Mouse (Mus musculus) forebrain, postnatal 0 days (tissue): ENCODE data around the gene Bok. TPM values are rescaled to one million over a fixed set of nuclear protein-coding genes. Genes with fewer than 3 reads are reported as not detected.

ENCODE experiments used
- ATAC-seq: fragments of 200-750 bp; cut with Nextera tagmentation; 2 replicates; pipeline ENCODE4 v1.8.0; 2017; ENCODE audit warnings: mild to moderate bottlenecking, moderate library complexity
- DNase-seq: peaks from one replicate; pipeline ENCODE4 v3.0.0-alpha.2; 2015
- H3K27ac ChIP-seq: fragments of 300-500 bp; sonication (generic); 2 replicates; pipeline ENCODE4 v1.5.1; 2014; ENCODE audit warnings: low read depth, mild to moderate bottlenecking, antibody characterized with exemption, low read length, moderate library complexity, mixed read lengths
- H3K27me3 ChIP-seq: fragments of 300-500 bp; sonication (generic); 2 replicates; pipeline ENCODE4 v1.6.1; 2014; ENCODE audit warnings: mild to moderate bottlenecking, low read length, mixed read lengths; ENCODE audit not compliant: insufficient read depth
- H3K36me3 ChIP-seq: fragments of 300-500 bp; sonication (generic); 2 replicates; pipeline ENCODE4 v1.6.1; 2014; ENCODE audit warnings: mild to moderate bottlenecking, moderate library complexity; ENCODE audit not compliant: insufficient read depth
- H3K4me1 ChIP-seq: fragments of 300-500 bp; sonication (generic); 2 replicates; pipeline ENCODE4 v1.6.1; 2014; ENCODE audit warnings: antibody characterized with exemption; ENCODE audit not compliant: insufficient read depth
- H3K4me2 ChIP-seq: fragments of 300-500 bp; sonication (generic); 2 replicates; pipeline ENCODE4 v1.6.1; 2014; ENCODE audit warnings: low read depth, mild to moderate bottlenecking, moderate library complexity
- H3K4me3 ChIP-seq: fragments of 300-500 bp; sonication (generic); 2 replicates; pipeline ENCODE4 v1.5.1; 2014; ENCODE audit warnings: low read depth, low read length, mixed read lengths
- H3K9ac ChIP-seq: fragments of 300-500 bp; sonication (generic); 2 replicates; pipeline ENCODE4 v1.6.1; 2014; ENCODE audit warnings: mild to moderate bottlenecking
- H3K9me3 ChIP-seq: fragments of 300-500 bp; sonication (generic); 2 replicates; pipeline ENCODE4 v1.6.1; 2016; ENCODE audit warnings: low read length
- CTCF ChIP-seq: sonication (generic); IDR thresholded peaks from 2 replicates; pipeline ENCODE4 v1.5.1; 2016; ENCODE audit warnings: antibody characterized with exemption, control low read depth, low read depth
- WGBS: fragments of 180-500 bp; shearing (Covaris S2); extraction: QIAGEN DNeasy Blood & Tissue Kit; methylation state at CpG from one replicate; pipeline ENCODE4 v1.1.7; 2014; 5-methylcytosine and 5-hydroxymethylcytosine counted together
- polyA plus RNA-seq: library from polyadenylated mRNA; unstranded; fragments of >200 nt; fragmentation: Nextera tagmentation; extraction: Ambion mirVana; gene quantifications from 2 replicates; pipeline ENCODE4 v1.2.1, GENCODE M21; 2015
- total RNA-seq: library from RNA; depleted of rRNA; stranded (reverse); fragments of >200 nt; gene quantifications from 2 replicates; pipeline ENCODE4 v1.2.3, GENCODE M21; 2014

Bok gene
- total and polyA plus RNA-seq, 2 experiments from 2014 or later, result 94.6 to 113 TPM

DNA sequence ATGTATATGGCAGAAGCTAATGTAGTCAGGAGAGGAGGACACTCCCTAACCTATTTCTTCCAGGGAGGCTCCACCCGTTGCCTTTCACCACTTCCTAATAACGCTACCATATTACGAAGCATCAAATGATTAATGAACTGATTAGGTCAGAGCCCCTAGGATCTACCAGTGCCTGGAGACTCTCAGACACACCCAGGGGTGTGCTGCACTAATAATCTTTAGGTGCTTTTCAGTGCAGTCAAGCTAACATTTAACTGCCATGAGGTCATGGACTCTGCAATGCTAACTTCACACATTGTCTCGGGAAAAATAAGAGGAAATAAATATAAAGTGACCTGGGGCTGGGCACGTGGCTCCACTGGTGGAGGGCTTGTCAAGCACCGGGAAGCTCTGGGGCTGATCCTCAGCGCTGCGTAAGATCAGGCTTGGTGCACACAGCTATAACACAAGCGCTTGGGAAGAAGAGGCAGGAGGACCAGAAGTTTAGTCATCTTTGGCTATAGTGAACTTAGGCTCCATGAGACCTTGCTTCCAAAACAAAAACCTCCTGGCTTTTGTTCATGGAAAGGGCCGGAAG lies 18.1 kb downstream of the Bok start:
- Histone ChIP-seq H3K27me3 (no peaks in the 10 kb centered on the region), H3K27ac (no peak overlapping the region), H3K4me2 (no peak overlapping the region), H3K36me3 (peaks cover 23% of the 10 kb centered on the region), H3K4me1 (no peaks in the 10 kb centered on the region), H3K9me3 (no peaks in the 10 kb centered on the region), H3K9ac (no peak overlapping the region), H3K4me3 (no peak overlapping the region)
- DNase-seq, result no peak
- TF ChIP-seq CTCF, result no peak
- ATAC-seq, result no peak
- 95% methylated on average over 10 of the region's 10 CpGs for WGBS

DNA sequence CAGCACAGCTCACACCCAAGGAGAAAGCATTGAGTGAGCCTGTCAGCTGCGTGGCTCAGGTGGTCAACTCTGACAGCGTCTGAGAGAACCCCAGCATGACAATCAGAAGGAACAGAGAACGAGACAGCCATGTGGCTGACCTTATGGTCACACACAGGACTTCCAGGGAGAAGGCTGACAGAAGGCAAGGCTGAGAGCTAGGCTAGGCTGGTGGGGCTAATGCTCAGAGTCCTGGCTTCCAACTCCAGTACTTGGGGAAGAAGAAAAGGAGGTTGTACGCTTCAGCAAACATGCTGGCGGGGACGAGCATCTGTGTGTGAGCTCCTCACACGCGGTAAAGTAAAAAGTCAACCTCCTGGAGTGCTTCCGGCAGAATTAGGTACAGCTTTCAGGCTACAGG lies 18.9 kb downstream of the Bok start:
- DNase-seq (no peak), ATAC-seq (no peak)
- H3K4me3 ChIP-seq, result no peak overlapping the region
- H3K4me2 ChIP-seq, result no peak overlapping the region
- peaks cover 25% of the 10 kb centered on the region for H3K36me3 ChIP-seq
- H3K9ac ChIP-seq, result no peak overlapping the region
- no peak for TF ChIP-seq CTCF
- H3K27ac ChIP-seq, result no peak overlapping the region
- H3K4me1 ChIP-seq, result no peaks in the 10 kb centered on the region
- no peaks in the 10 kb centered on the region for H3K27me3 ChIP-seq
- 83% methylated on average over 9 of the region's 9 CpGs for WGBS
- H3K9me3 ChIP-seq, result no peaks in the 10 kb centered on the region

DNA sequence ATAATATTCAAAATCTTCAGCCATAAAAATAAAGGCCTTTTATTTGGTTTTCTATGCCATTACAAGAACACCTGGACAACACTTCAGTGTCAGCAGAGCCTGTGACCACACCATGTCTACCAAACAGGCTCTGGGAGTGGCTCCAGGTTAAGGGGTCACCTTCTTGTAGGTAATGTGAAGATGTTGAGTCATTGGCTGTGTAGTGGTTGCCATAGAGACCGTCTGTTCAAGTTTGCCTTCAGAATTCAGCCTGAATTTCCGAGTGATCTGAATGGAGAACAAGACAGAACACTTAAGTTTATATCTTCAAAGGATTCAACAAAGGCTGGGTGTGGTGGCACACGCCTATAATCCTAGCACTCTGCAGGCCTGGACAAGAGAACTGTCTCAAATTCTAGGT lies 19.9 kb downstream of the Bok start:
- no peak overlapping the region for H3K9ac ChIP-seq
- WGBS, result 58% methylated on average over 3 of the region's 3 CpGs
- no peaks in the 10 kb centered on the region for H3K4me1 ChIP-seq
- H3K4me3 ChIP-seq, result no peak overlapping the region
- ATAC-seq (no peak), DNase-seq (no peak)
- TF ChIP-seq CTCF, result no peak
- H3K27me3 ChIP-seq, result no peaks in the 10 kb centered on the region
- H3K27ac ChIP-seq, result no peak overlapping the region
- no peak overlapping the region for H3K4me2 ChIP-seq
- H3K9me3 ChIP-seq, result no peaks in the 10 kb centered on the region
- H3K36me3 ChIP-seq, result peaks cover 25% of the 10 kb centered on the region

DNA sequence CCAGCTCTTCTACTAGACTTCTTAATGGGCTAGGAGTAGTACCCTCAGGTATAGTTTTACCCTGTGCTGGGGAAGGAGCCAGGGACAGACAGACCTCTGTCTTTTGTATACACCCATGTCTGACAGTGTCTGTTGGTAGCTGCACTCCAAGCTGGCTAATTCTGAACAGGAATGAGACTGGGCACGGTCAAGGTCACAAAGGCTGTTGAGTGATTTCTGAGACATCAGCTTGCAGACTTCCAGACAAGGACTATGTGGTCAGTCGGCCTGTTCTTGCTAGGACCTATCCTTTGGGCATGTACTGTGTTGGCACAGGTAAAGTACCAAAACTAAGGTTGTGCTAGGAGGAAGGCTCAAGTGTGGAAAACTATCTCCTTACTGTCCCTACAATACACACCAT lies 30.7 kb downstream of the Bok start:
- Histone ChIP-seq H3K4me2 (no peak overlapping the region), H3K9me3 (no peaks in the 10 kb centered on the region), H3K4me1 (no peaks in the 10 kb centered on the region), H3K4me3 (no peak overlapping the region), H3K27ac (no peak overlapping the region), H3K27me3 (no peaks in the 10 kb centered on the region), H3K9ac (no peak overlapping the region), H3K36me3 (peaks cover 26% of the 10 kb centered on the region; the same call in 1 of the 2 replicates)
- DNase-seq, result no peak
- WGBS, result 93% methylated on average over 2 of the region's 2 CpGs
- TF ChIP-seq CTCF, result no peak
- ATAC-seq, result no peak

DNA sequence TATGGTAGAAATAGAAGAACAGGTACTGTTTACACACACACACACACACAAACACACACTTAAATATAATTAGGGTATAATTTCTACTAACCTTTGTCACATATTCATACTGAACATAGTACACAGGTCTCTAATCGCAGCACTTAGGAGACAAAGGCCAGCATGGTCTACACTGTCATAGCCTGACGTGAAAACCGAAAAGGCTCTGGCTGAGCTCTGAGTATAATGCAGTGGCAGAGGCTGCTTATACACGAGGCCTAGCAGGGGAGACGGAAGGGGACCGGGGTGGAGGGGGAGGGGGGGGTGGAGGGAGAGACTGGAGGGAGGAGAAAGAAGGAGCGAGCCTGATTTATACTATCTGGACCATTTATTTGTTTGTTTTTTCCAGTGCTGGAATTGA lies 36.1 kb downstream of the Bok start:
- Histone ChIP-seq H3K9ac (no peak overlapping the region), H3K9me3 (no peaks in the 10 kb centered on the region), H3K4me2 (no peak overlapping the region), H3K27me3 (no peaks in the 10 kb centered on the region), H3K4me1 (no peaks in the 10 kb centered on the region), H3K4me3 (no peak overlapping the region), H3K36me3 (peaks cover 25% of the 10 kb centered on the region; the same call in 1 of the 2 replicates), H3K27ac (no peak overlapping the region)
- no peak for TF ChIP-seq CTCF
- no peak for DNase-seq
- WGBS, result 46% methylated on average over 7 of the region's 7 CpGs
- ATAC-seq, result peak; percentile 36; the same call in 1 of the 2 replicates

DNA sequence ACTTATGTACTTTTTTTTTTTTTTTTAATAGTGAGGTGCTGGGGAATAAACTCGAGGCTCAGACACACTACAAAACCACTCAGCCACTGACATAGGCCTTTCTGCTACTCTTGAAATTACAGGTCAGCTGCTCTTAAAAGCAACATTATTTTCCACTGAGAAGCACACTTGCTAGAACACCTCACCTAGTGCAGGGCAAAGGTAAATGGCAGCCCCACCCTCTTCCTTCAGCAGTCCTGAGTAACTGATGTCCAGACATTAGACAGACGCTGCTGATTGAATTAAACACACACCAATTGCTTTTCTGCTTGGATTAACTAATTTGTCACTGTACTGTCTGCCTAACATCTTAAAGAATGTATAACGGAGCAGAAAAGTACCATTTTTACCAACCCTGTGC lies 39.2 kb downstream of the Bok start:
- TF ChIP-seq CTCF, result no peak
- 80% methylated on average over 3 of the region's 3 CpGs for WGBS

DNA sequence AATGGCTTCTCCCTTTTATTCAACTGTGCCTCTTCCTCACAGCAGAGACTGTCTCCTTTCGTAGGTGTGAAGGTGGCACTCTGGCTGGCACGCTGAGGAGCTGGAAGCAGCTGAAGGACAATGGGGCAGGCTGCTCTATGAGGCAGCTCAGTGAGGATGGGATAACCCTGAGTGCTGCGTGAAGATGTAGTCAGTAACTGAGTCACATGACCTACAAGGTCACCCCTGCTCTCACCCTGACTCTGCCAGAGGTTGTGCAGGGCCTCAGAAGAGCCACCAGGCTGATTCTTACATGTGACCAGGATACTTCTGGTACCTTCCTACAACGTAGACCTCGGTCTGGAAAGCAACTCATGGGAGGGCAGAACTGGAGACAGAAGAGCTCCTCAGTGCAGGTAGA lies 40.2 kb downstream of the Bok start:
- no peaks in the 10 kb centered on the region for H3K27me3 ChIP-seq
- DNase-seq (no peak), ATAC-seq (no peak)

More for the DNA sequence above, 39.2 kb downstream of the Bok start:
- no peak overlapping the region for H3K4me2 ChIP-seq
- no peak overlapping the region for H3K9ac ChIP-seq
- H3K27ac ChIP-seq, result no peak overlapping the region
- no peak overlapping the region for H3K4me3 ChIP-seq
- ATAC-seq, result no peak
- no peaks in the 10 kb centered on the region for H3K4me1 ChIP-seq
- no peaks in the 10 kb centered on the region for H3K27me3 ChIP-seq
- no peak for DNase-seq
- peaks cover 15% of the 10 kb centered on the region; the same call in 1 of the 2 replicates for H3K36me3 ChIP-seq
- H3K9me3 ChIP-seq, result no peaks in the 10 kb centered on the region

More for the DNA sequence above, 40.2 kb downstream of the Bok start:
- WGBS, result 90% methylated on average over 5 of the region's 5 CpGs
- H3K4me1 ChIP-seq, result no peaks in the 10 kb centered on the region
- no peak overlapping the region for H3K9ac ChIP-seq
- no peak for TF ChIP-seq CTCF
- H3K4me3 ChIP-seq, result no peak overlapping the region
- peaks cover 15% of the 10 kb centered on the region; the same call in 1 of the 2 replicates for H3K36me3 ChIP-seq
- H3K4me2 ChIP-seq, result no peak overlapping the region
- no peaks in the 10 kb centered on the region for H3K9me3 ChIP-seq
- no peak overlapping the region for H3K27ac ChIP-seq
